Mouse (Mus musculus) gastrocnemius, postnatal 14 days (tissue): ENCODE results near the gene Nucb1. TPM values are rescaled to one million over a fixed set of nuclear protein-coding genes. Genes with fewer than 3 reads are reported as not detected.
"Not testable (repeated sequence)": the region's sequence is repeated elsewhere in the genome, so short reads cannot be mapped to it uniquely, and the experiment has no call there.

Experiments
- DNase-seq: peaks from one replicate; pipeline ENCODE4 v3.0.0; 2021; ENCODE audit warnings: mixed read lengths
- intact Hi-C: fragments of 180-260 bp; cut with DNase I; formaldehyde crosslinking; loops from one replicate; pipeline ENCODE4 v1.15.1; 2025; ENCODE audit warnings: low total_unique reads
- total RNA-seq, 2 experiments: library from RNA; stranded (reverse); gene quantifications; 2 replicates each; pipeline ENCODE4 v1.2.3; 2021

Gene Nucb1
- total RNA-seq, 2 experiments from 2014 or later: 100 TPM

GRCm38 (mm10) chr7:45466283-45467089, 43.7 kb downstream of the Nucb1 start, which contains the start of gene Bax:
Gene Bax, minus strand, starts transcription at chr7:45466898.
- peak; percentile 97 for DNase-seq
- intact Hi-C loops: no loop called here

- intact Hi-C loops: no loop called here
- DNase-seq: no peak
These were observed 44.7 kb downstream of the Nucb1 start for GRCm38 (mm10) chr7:45465549-45465948.

GRCm38 (mm10) chr7:45465112-45465511, 45.1 kb downstream of the Nucb1 start:
- intact Hi-C loops: no loop called here
- no peak for DNase-seq

GRCm38 (mm10) chr7:45463987-45464778, 46.0 kb downstream of the Nucb1 start:
- no peak for DNase-seq
- intact Hi-C loops: no loop called here

GRCm38 (mm10) chr7:45462868-45463267, 47.3 kb downstream of the Nucb1 start:
- DNase-seq, intact Hi-C loops: not testable (repeated sequence)

GRCm38 (mm10) chr7:45462325-45462724, 47.9 kb downstream of the Nucb1 start:
- intact Hi-C loops: no loop called here
- DNase-seq: no peak

- DNase-seq: no peak
- intact Hi-C loops: no loop called here
These were observed 48.4 kb downstream of the Nucb1 start for GRCm38 (mm10) chr7:45461781-45462180.

GRCm38 (mm10) chr7:45461326-45461725, 48.9 kb downstream of the Nucb1 start:
- intact Hi-C loops: no loop called here
- peak; percentile 17 for DNase-seq

GRCm38 (mm10) chr7:45460860-45461314, 49.3 kb downstream of the Nucb1 start:
- DNase-seq: peak; percentile 69
- intact Hi-C loops: no loop called here

GRCm38 (mm10) chr7:45460377-45460776, 49.8 kb downstream of the Nucb1 start:
- no peak for DNase-seq

GRCm38 (mm10) chr7:45459564-45460140, 50.6 kb downstream of the Nucb1 start, which contains the start of gene Ftl1:
Gene Ftl1, minus strand, starts transcription at chr7:45459884.
- peak; percentile 97 for DNase-seq
- intact Hi-C loops: not testable (repeated sequence)

More at GRCm38 (mm10) chr7:45460377-45460776, 49.8 kb downstream of the Nucb1 start:
- intact Hi-C loops: no loop called here

- intact Hi-C loops: no loop called here
- peak; percentile 86 for DNase-seq
These were observed 51.2 kb downstream of the Nucb1 start for GRCm38 (mm10) chr7:45458748-45459563.

GRCm38 (mm10) chr7:45457204-45458060, 52.8 kb downstream of the Nucb1 start:
- intact Hi-C loops: no loop called here
- DNase-seq: peak; percentile 24

GRCm38 (mm10) chr7:45456721-45457203, 53.4 kb downstream of the Nucb1 start:
- intact Hi-C loops: no loop called here
- no peak for DNase-seq

GRCm38 (mm10) chr7:45455932-45456696, 54.1 kb downstream of the Nucb1 start:
- no peak for DNase-seq
- intact Hi-C loops: no loop called here

GRCm38 (mm10) chr7:45454971-45455370, 55.2 kb downstream of the Nucb1 start:
- DNase-seq: no peak
- intact Hi-C loops: no loop called here

GRCm38 (mm10) chr7:45451344-45451982, 58.7 kb downstream of the Nucb1 start:
- DNase-seq: peak; percentile 82
- intact Hi-C loops: no loop called here
